Mouse (Mus musculus) forebrain, embryonic 15.5 days (tissue): ENCODE measurements around the gene Dclk2. TPM values are rescaled to one million over a fixed set of nuclear protein-coding genes. Genes with fewer than 3 reads are reported as not detected.

Experiments used
- ATAC-seq: fragments of 200-750 bp; cut with Nextera tagmentation; replicated peaks from 2 replicates; pipeline ENCODE4 v1.8.0; 2017; ENCODE audit warnings: mild to moderate bottlenecking, moderate TSS enrichment, moderate library complexity
- H3K27ac ChIP-seq: fragments of 300-500 bp; sonication (generic); replicated peaks from 2 replicates; pipeline ENCODE4 v1.5.1; 2015; ENCODE audit warnings: mild to moderate bottlenecking, inconsistent platforms
- H3K27me3 ChIP-seq: fragments of 300-500 bp; sonication (generic); 2 replicates; pipeline ENCODE4 v1.6.1; 2015; ENCODE audit warnings: inconsistent platforms
- H3K36me3 ChIP-seq: fragments of 300-500 bp; sonication (generic); 2 replicates; pipeline ENCODE4 v1.6.1; 2015; ENCODE audit warnings: mild to moderate bottlenecking, inconsistent platforms
- H3K4me1 ChIP-seq: fragments of 300-500 bp; sonication (generic); 2 replicates; pipeline ENCODE4 v1.6.1; 2015; ENCODE audit warnings: inconsistent platforms
- H3K4me2 ChIP-seq: fragments of 300-500 bp; sonication (generic); replicated peaks from 2 replicates; pipeline ENCODE4 v1.6.1; 2015; ENCODE audit warnings: mild to moderate bottlenecking, inconsistent platforms
- H3K4me3 ChIP-seq: fragments of 300-500 bp; sonication (generic); 2 replicates; pipeline ENCODE4 v1.5.1; 2015; ENCODE audit warnings: mild to moderate bottlenecking, inconsistent platforms
- H3K9ac ChIP-seq: fragments of 300-500 bp; sonication (generic); replicated peaks from 2 replicates; pipeline ENCODE4 v1.6.1; 2015; ENCODE audit warnings: mild to moderate bottlenecking, inconsistent platforms
- H3K9me3 ChIP-seq: fragments of 300-500 bp; sonication (generic); 2 replicates; pipeline ENCODE4 v1.6.1; 2016; ENCODE audit warnings: inconsistent platforms
- WGBS: fragments of 180-500 bp; shearing (Covaris S2); methylation state at CpG from one replicate; pipeline ENCODE4 v1.1.7; 2015; ENCODE audit warnings: mixed read lengths; 5-methylcytosine and 5-hydroxymethylcytosine counted together
- polyA plus RNA-seq: library from polyadenylated mRNA; unstranded; fragments of >200 nt; fragmentation: Nextera tagmentation; extraction: Ambion mirVana; gene quantifications from 2 replicates; pipeline ENCODE4 v1.2.1, GENCODE M21; 2015

Gene Dclk2
- polyA plus RNA-seq, 1 experiment from 2014 or later = 106 TPM

DNA sequence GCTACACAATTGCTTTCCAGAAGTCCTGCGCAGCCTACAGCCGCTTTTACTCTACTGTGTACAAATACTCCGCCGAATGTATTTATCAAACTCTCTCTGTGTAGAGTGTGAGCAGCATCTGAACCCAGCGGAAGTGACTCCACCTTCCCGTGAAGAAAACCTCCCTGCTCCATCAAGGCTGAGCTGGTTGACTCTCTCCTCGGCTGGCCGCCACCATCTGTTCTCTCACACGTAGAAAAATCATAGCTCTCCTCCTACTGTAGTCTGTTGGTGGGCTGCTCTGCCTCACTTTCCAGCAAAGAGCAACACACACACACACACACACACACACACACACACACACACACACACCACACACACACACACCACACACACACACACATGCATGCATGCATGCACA is 111.5 kb downstream of the Dclk2 start:
- H3K9ac ChIP-seq = no peak overlapping the region
- H3K4me2 ChIP-seq = no peak overlapping the region
- no peaks in the 10 kb centered on the region for H3K4me1 ChIP-seq
- peak overlapping the region; percentile 39; the same call in 1 of the 2 replicates for H3K27ac ChIP-seq
- H3K36me3 ChIP-seq = peaks cover 23% of the 10 kb centered on the region
- H3K27me3 ChIP-seq = no peaks in the 10 kb centered on the region
- no peak overlapping the region for H3K4me3 ChIP-seq
- 67% methylated on average over 9 of the region's 9 CpGs for WGBS
- no peak for ATAC-seq
- no peaks in the 10 kb centered on the region for H3K9me3 ChIP-seq

DNA sequence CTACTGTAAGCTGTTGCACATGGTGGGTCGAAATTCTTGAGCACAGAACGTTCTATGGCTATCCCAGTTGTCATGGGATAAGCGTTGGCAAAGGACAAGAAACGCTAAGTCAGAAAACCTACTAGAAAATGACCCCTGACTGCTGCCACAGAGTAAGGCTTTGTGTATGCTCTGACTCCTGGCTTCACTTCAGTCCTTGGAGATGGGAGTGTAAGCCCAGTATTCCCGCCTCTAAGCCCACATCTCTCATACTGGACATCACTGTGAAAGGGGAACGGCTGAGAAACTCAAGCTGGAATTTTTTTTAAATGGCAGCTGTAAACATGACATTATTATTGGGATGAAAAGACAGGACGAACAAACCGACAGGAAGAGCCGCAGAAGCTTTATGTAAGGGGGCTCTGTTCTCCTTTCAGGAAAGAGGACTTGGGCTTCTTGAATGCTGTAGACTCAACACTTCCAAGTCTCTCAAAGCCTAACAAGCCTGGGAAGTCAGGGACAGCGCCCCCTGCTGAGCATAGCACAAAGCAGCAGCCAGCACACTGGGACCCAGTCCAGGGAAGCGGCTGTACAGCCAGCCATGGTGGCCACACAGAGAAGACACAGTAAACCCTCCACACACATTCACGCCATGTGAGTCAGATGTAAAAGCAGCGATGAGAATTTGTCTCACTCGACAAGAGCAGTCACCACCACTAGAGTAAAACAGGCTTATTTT is 112.7 kb downstream of the Dclk2 start:
- peaks cover 20% of the 10 kb centered on the region for H3K36me3 ChIP-seq
- H3K4me3 ChIP-seq = no peak overlapping the region
- H3K27ac ChIP-seq = no peak overlapping the region
- no peak overlapping the region for H3K9ac ChIP-seq
- no peak for ATAC-seq
- H3K4me2 ChIP-seq = no peak overlapping the region
- no peaks in the 10 kb centered on the region for H3K9me3 ChIP-seq
- 67% methylated on average over 14 of the region's 14 CpGs for WGBS
- no peaks in the 10 kb centered on the region for H3K4me1 ChIP-seq
- no peaks in the 10 kb centered on the region for H3K27me3 ChIP-seq

DNA sequence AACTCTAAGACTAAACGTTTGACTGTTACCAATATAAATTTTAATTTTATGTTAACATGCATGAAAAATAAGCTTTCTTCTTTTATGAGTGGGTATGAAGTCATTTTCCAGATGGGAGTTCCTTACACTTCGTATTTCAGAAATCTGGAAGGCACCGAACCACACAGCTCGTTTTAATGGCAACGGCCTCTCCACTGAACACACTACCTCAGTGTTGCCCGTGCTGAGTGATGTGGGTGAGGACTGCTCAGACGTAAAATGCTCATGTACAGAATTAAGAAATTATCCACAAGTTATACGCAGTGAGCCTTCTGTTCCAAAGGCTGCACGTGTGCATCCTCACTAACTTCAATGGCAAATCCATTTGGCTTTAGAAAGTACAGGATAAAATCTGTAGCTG is 113.8 kb downstream of the Dclk2 start:
- 90% methylated on average over 9 of the region's 9 CpGs for WGBS
- no peaks in the 10 kb centered on the region for H3K4me1 ChIP-seq
- no peak for ATAC-seq

DNA sequence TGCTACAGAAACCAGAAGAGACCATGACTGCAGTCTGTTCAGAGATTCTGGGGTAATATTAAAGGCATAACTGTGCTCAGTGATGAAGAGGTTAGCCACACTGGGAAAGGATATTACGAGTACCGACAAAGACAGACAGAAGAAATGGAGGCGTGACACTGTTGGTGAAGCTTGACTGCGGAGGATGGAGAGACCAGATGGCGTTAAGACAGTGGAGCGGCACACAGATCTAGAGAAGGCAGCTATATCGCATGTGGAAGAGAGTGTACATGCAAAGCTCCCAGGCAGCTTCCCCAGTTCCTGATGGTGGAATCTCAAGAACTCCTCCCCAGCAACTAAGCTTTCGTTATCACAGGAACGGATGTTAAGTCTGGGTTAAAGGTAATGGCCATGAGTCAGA is 116.4 kb downstream of the Dclk2 start:
- Histone ChIP-seq H3K27ac (no peak overlapping the region), H3K36me3 (peaks cover 19% of the 10 kb centered on the region), H3K4me3 (no peak overlapping the region), H3K9ac (no peak overlapping the region), H3K4me2 (no peak overlapping the region), H3K4me1 (no peaks in the 10 kb centered on the region), H3K9me3 (no peaks in the 10 kb centered on the region), H3K27me3 (no peaks in the 10 kb centered on the region)
- 80% methylated on average over 9 of the region's 9 CpGs for WGBS
- no peak for ATAC-seq

More for the DNA sequence above, 113.8 kb downstream of the Dclk2 start:
- Histone ChIP-seq H3K9ac (no peak overlapping the region), H3K27me3 (no peaks in the 10 kb centered on the region), H3K4me2 (no peak overlapping the region), H3K36me3 (peaks cover 17% of the 10 kb centered on the region), H3K9me3 (no peaks in the 10 kb centered on the region), H3K27ac (no peak overlapping the region), H3K4me3 (no peak overlapping the region)

DNA sequence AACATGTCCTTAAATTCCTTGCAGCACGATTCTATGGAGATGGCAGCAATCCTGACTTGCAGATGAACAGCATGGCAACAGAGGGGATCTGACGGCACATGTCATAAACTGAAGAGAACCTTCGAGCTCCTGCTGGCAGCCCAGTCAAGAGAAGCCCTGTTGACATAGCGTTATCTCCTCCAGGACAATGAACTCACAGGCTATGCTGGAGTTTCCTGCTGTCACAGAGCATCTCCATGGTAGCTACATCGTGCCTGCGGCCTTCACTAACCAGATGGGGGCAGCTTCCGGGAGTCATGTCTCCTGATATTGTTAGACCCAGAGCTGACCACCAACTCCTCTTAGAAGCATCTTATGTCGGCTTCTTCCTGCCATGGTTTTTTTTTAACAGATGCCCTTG is 117.8 kb downstream of the Dclk2 start:
- Histone ChIP-seq H3K4me1 (no peaks in the 10 kb centered on the region), H3K9ac (no peak overlapping the region), H3K27me3 (no peaks in the 10 kb centered on the region), H3K4me2 (no peak overlapping the region), H3K4me3 (no peak overlapping the region), H3K27ac (no peak overlapping the region), H3K9me3 (no peaks in the 10 kb centered on the region), H3K36me3 (peaks cover 32% of the 10 kb centered on the region)
- no peak for ATAC-seq
- WGBS = 75% methylated on average over 8 of the region's 8 CpGs

DNA sequence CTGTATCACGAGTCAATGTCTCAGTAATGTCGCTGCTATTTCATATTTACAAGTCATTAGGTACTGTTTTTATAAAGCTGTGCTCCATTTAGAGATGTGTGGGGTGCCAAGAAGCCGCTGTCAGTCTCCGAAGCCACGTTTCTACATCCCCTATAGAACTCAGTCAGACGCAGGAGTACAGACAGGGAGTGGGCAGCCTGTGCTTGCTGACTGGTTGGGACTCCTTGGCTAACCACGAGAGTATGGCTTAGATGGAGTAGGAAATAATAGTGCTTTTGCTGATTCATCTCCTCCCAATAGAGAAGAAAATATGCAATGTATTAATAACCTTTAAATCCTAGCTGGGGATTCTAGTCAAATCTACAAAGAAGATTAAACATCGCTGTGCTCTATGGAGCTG is 119.8 kb downstream of the Dclk2 start:
- Histone ChIP-seq H3K27ac (no peak overlapping the region), H3K4me2 (no peak overlapping the region), H3K36me3 (peaks cover 39% of the 10 kb centered on the region), H3K4me1 (no peaks in the 10 kb centered on the region), H3K27me3 (no peaks in the 10 kb centered on the region), H3K9ac (no peak overlapping the region), H3K4me3 (no peak overlapping the region), H3K9me3 (no peaks in the 10 kb centered on the region)
- ATAC-seq = no peak
- 82% methylated on average over 8 of the region's 8 CpGs for WGBS

DNA sequence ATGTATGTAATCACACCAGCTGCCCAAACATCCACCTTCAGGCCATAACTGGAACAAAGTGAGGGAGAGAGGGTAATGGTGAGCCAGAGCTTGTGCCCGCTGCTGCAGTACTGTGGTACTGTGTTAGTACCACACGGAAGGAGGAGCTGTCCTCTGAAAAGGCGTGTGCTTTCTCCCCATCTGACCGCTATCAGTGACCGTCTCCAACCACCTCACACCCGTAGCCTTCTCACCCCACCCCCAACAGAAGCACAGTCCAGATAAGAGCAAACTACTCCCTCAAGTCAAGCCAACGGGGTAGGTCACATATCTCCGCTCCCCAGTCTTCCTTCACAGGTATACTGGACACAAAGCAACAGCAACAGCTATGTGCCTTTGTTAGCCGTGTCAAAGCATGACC is 121.6 kb downstream of the Dclk2 start:
- Histone ChIP-seq H3K4me3 (no peak overlapping the region), H3K9me3 (no peaks in the 10 kb centered on the region), H3K36me3 (peaks cover 32% of the 10 kb centered on the region), H3K9ac (no peak overlapping the region), H3K4me1 (no peaks in the 10 kb centered on the region), H3K4me2 (no peak overlapping the region), H3K27me3 (no peaks in the 10 kb centered on the region), H3K27ac (no peak overlapping the region)
- 94% methylated on average over 9 of the region's 9 CpGs for WGBS
- no peak for ATAC-seq

DNA sequence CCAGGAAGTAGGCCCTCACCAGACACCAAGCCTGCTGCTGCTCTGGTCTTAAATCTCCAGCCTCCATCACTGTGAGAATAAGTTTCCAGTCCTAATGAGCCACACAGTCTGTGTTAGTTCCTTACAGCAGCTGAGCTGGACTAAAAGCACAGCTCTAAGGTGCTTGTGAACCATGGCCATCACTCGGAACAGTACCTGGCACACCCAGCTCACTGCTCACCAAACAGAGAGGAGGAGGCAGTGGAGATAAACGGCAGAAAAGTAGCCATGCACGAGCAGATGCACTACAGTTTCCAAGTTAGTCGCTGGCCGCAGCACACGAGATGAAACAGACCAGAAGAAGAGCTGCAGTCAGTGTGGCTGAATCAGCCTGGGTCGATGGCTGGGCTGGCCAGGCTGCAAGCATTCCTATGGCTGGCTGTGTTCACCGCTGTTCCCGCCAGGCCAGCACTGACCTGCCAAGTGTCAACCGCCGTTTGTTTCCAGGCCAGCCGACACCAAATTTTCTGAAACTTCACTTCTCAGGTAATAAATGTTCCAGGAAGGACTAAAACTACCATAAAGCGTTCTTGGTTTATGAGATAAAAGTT is 122.7 kb downstream of the Dclk2 start:
- Histone ChIP-seq H3K9me3 (no peaks in the 10 kb centered on the region), H3K36me3 (peaks cover 41% of the 10 kb centered on the region), H3K4me2 (no peak overlapping the region), H3K9ac (no peak overlapping the region), H3K27me3 (no peaks in the 10 kb centered on the region), H3K27ac (no peak overlapping the region), H3K4me3 (no peak overlapping the region), H3K4me1 (no peaks in the 10 kb centered on the region)
- ATAC-seq = no peak
- WGBS = 90% methylated on average over 13 of the region's 13 CpGs

DNA sequence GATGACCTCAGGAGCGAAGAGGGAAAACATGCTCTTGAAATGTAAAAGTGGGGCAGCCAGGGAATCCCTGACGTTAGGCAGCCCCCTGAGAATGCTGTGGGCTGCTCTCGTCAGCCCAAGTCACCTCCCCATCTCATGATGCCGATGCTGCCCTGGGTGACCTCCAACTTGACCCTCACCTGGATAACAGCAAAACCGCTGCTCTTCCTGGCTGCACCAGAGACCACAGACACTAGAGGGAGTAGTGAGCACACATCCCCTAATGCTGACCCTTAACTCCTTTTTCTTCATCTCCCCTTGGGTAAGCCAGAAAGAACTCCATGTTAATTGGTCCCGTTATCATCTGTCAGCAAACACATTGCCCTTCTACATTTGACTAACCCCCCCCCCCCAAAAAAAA is 123.9 kb downstream of the Dclk2 start:
- Histone ChIP-seq H3K36me3 (peaks cover 51% of the 10 kb centered on the region), H3K4me2 (no peak overlapping the region), H3K9me3 (no peaks in the 10 kb centered on the region), H3K9ac (no peak overlapping the region), H3K27me3 (no peaks in the 10 kb centered on the region), H3K4me1 (no peaks in the 10 kb centered on the region), H3K4me3 (no peak overlapping the region), H3K27ac (no peak overlapping the region)
- ATAC-seq = no peak
- 48% methylated on average over 6 of the region's 6 CpGs for WGBS

DNA sequence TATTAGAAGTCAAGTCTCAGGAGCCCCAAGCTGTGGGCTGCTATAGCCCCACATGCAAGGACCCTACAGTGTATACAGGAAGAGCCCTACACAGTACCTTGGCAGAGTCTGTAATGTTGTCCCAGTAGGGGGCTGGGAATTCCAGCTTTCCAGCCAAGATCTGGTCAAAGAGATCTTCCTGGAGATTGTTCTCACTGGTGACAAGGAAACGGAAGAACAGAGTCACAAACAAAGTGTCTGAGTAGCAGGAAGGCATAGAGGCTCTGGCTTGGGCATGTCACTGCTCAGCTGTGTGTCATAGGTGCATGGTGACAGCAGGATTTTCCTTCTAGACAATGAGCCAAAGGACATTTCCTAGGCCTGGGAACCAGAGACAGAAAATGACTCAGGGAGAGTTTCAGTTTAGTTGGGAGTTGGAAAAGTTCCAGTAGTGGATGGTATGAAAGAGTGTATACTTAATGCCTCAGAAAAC is 126.9 kb downstream of the Dclk2 start:
- H3K4me2 ChIP-seq = no peak overlapping the region
- H3K4me1 ChIP-seq = peaks cover 9% of the 10 kb centered on the region
- WGBS = 37% methylated on average over 1 of the region's 1 CpGs
- H3K9me3 ChIP-seq = no peaks in the 10 kb centered on the region
- H3K36me3 ChIP-seq = peaks cover 57% of the 10 kb centered on the region
- H3K4me3 ChIP-seq = no peak overlapping the region
- peak overlapping the region; percentile 24 for H3K27ac ChIP-seq
- no peak for ATAC-seq
- H3K27me3 ChIP-seq = no peaks in the 10 kb centered on the region
- no peak overlapping the region for H3K9ac ChIP-seq

DNA sequence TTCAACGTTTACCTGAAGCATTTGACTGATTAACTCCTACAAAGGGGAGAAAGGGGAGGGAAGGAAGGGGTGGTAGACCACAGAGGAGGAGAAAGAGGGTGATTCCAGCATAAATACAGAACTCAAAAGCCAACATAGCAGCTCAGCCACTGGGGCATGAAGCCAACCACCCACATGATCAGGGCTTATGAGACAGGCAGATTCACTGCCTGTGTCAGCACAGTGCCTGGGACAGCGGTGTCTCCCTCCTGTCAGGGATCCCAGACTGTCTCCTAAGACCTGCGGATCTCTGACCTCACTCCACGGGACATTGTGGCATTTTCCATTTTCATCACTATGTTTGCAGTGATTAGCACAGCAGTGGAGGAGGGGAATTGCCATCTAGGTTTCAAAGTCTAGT is 127.4 kb downstream of the Dclk2 start:
- peak overlapping the region; percentile 24; the same call in 1 of the 2 replicates for H3K27ac ChIP-seq
- no peak overlapping the region for H3K9ac ChIP-seq
- no peak for ATAC-seq
- H3K4me1 ChIP-seq = peaks cover 11% of the 10 kb centered on the region
- H3K4me2 ChIP-seq = no peak overlapping the region
- H3K27me3 ChIP-seq = no peaks in the 10 kb centered on the region
- peaks cover 54% of the 10 kb centered on the region for H3K36me3 ChIP-seq
- H3K9me3 ChIP-seq = no peaks in the 10 kb centered on the region
- WGBS = 80% methylated on average over 4 of the region's 4 CpGs
- H3K4me3 ChIP-seq = no peak overlapping the region

DNA sequence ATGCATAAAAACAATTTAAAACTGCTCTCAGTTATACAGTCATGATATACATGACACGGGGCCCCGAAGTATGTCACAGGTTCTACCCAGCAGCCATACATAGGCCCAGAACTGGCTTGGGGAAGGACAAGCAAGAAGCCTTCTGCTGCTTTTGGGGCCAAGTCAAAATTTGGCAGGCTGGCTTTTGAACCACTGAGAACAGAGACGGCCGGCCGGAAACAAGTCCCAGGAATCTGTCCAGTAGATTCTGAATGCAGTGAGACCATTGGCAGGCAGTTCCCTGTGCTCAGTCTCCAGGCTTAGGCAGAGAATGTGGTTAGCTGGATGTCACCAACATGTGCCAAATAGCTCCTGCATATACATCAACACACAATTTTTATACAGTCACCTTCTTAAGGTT is 130.9 kb downstream of the Dclk2 start:
- Histone ChIP-seq H3K27ac (no peak overlapping the region; the same call in 1 of the 2 replicates), H3K36me3 (peaks cover 39% of the 10 kb centered on the region), H3K27me3 (no peaks in the 10 kb centered on the region), H3K4me3 (no peak overlapping the region), H3K9me3 (no peaks in the 10 kb centered on the region), H3K4me2 (no peak overlapping the region), H3K4me1 (peaks cover 45% of the 10 kb centered on the region), H3K9ac (no peak overlapping the region)
- 85% methylated on average over 5 of the region's 5 CpGs for WGBS
- ATAC-seq = no peak
